Mouse (Mus musculus) myocyte (in vitro differentiated cells): Measurements from ENCODE around the gene Spint1. TPM values are rescaled to one million over a fixed set of nuclear protein-coding genes. Genes with fewer than 3 reads are reported as not detected.

Experiments
- H3K27me3 ChIP-seq: one replicate; pipeline ENCODE4 v1.6.1; 2011; ENCODE audit not compliant: control insufficient read depth, insufficient read depth, insufficient read length
- H3K36me3 ChIP-seq: one replicate; pipeline ENCODE4 v1.6.1; 2011; ENCODE audit not compliant: control insufficient read depth, insufficient read depth
- H3K4me2 ChIP-seq: one replicate; pipeline ENCODE4 v1.6.1; 2011; ENCODE audit warnings: low read depth, control low read depth
- H3K4me3 ChIP-seq: one replicate; pipeline ENCODE4 v1.5.1; 2011; ENCODE audit warnings: mild to moderate bottlenecking, control low read depth, moderate library complexity
- H3K79me2 ChIP-seq: one replicate; pipeline ENCODE4 v1.6.1; 2011; ENCODE audit not compliant: control insufficient read depth, insufficient read depth
- H3ac ChIP-seq: one replicate; pipeline ENCODE4 v1.6.1; 2011; ENCODE audit not compliant: control insufficient read depth, insufficient read length
- CEBPB ChIP-seq: IDR thresholded peaks from 2 replicates; pipeline ENCODE4 v1.6.1; 2011; ENCODE audit warnings: mild to moderate bottlenecking, moderate library complexity; ENCODE audit not compliant: poor library complexity, insufficient read depth, severe bottlenecking
- E2F4 ChIP-seq: IDR thresholded peaks from one replicate; pipeline ENCODE4 v1.6.1; 2011; ENCODE audit warnings: mild to moderate bottlenecking, control low read depth, moderate library complexity; ENCODE audit not compliant: insufficient read depth
- MAX ChIP-seq: IDR thresholded peaks from one replicate; pipeline ENCODE4 v1.6.1; 2011; ENCODE audit warnings: low read depth, mild to moderate bottlenecking, control low read depth
- MYOD1 ChIP-seq, 3 experiments: IDR thresholded peaks; one replicate each; pipeline ENCODE4 v1.6.1; 2011; ENCODE audit warnings: control low read depth in 2 of 3, low read depth in 2 of 3, mild to moderate bottlenecking in 2 of 3, moderate library complexity in 1 of 3; ENCODE audit not compliant: insufficient read length in 2 of 3, control insufficient read depth in 1 of 3
- MYOG ChIP-seq, 3 experiments: IDR thresholded peaks; one replicate each; pipeline ENCODE4 v1.6.1; 2011; ENCODE audit warnings: control low read depth in 2 of 3, low read depth in 2 of 3, mild to moderate bottlenecking in 2 of 3; ENCODE audit not compliant: insufficient read length in 2 of 3, control insufficient read depth in 1 of 3, insufficient read depth in 1 of 3
- POLR2A ChIP-seq: IDR thresholded peaks from one replicate; pipeline ENCODE4 v1.6.1; 2011; ENCODE audit warnings: low read depth, mild to moderate bottlenecking, control low read depth, moderate library complexity; ENCODE audit not compliant: insufficient read length
- POLR2AphosphoS2 ChIP-seq: IDR thresholded peaks from one replicate; pipeline ENCODE4 v1.6.1; 2011; ENCODE audit warnings: low read depth, control low read depth; ENCODE audit not compliant: insufficient read length
- REST ChIP-seq: IDR thresholded peaks from one replicate; pipeline ENCODE4 v1.6.1; 2011; ENCODE audit warnings: mild to moderate bottlenecking, control low read depth, moderate library complexity; ENCODE audit not compliant: insufficient read depth, insufficient read length
- SRF ChIP-seq: IDR thresholded peaks from one replicate; pipeline ENCODE4 v1.6.1; 2011; ENCODE audit warnings: low read depth; ENCODE audit not compliant: control insufficient read depth, insufficient read length
- TCF12 ChIP-seq: IDR thresholded peaks from one replicate; pipeline ENCODE4 v1.6.1; 2011; ENCODE audit warnings: mild to moderate bottlenecking, control low read depth; ENCODE audit not compliant: poor library complexity, insufficient read depth, severe bottlenecking
- TCF3 ChIP-seq: IDR thresholded peaks from one replicate; pipeline ENCODE4 v1.6.1; 2011; ENCODE audit warnings: low read depth, control low read depth; ENCODE audit not compliant: insufficient read length
- USF1 ChIP-seq: IDR thresholded peaks from one replicate; pipeline ENCODE4 v1.6.1; 2011; ENCODE audit warnings: low read depth, mild to moderate bottlenecking, control low read depth, moderate library complexity
- polyA plus RNA-seq: library from polyadenylated mRNA; unstranded; fragments of >200 nt; fragmentation: generic; extraction: Trizol; gene quantifications from one replicate; pipeline ENCODE4 v1.2.1, GENCODE M21; 2012; ENCODE audit warnings: missing spikeins

The Spint1 gene
- polyA plus RNA-seq, 1 experiment, result 0.12 TPM

- H3K27me3 ChIP-seq, result peaks cover 6% of the 10 kb centered on the region
- H3K36me3 ChIP-seq, result no peaks in the 10 kb centered on the region
- no peak overlapping the region for H3K4me3 ChIP-seq
- no peak overlapping the region for H3ac ChIP-seq
- no peak for TF ChIP-seq REST
- H3K4me2 ChIP-seq, result no peak overlapping the region
- H3K79me2 ChIP-seq, result no peaks in the 10 kb centered on the region
These were observed 5.4 kb downstream of the Spint1 start for GRCm38 (mm10) chr2:119242548-119242947.

GRCm38 (mm10) chr2:119245246-119245645 lies 8.1 kb downstream of the Spint1 start:
- Histone ChIP-seq H3K36me3 (no peaks in the 10 kb centered on the region), H3K4me2 (no peak overlapping the region)
- TF ChIP-seq MAX, result no peak
- no peak for TF ChIP-seq TCF12
- TF ChIP-seq USF1, result no peak
- no peak for TF ChIP-seq REST
- TF ChIP-seq CEBPB, result no peak
- no peak for TF ChIP-seq MYOD1 (IDR thresholded peaks at IDR 0.05; ENCODE audit: control insufficient read depth in 1 of 3, insufficient read length in 2 of 3, low read depth in 2 of 3)
- TF ChIP-seq POLR2AphosphoS2, result no peak
- no peak for TF ChIP-seq SRF
- no peak for TF ChIP-seq POLR2A
- no peak for TF ChIP-seq E2F4
- no peak for TF ChIP-seq TCF3
- no peak for TF ChIP-seq MYOG (IDR thresholded peaks at IDR 0.05; ENCODE audit: control insufficient read depth in 1 of 3, insufficient read depth in 1 of 3, insufficient read length in 2 of 3, low read depth in 2 of 3)

GRCm38 (mm10) chr2:119247904-119248303 lies 10.7 kb downstream of the Spint1 start:
- no peak overlapping the region for H3K4me2 ChIP-seq
- no peaks in the 10 kb centered on the region for H3K27me3 ChIP-seq
- H3ac ChIP-seq, result no peak overlapping the region
- no peak overlapping the region for H3K4me3 ChIP-seq
- TF ChIP-seq SRF (no peak), CEBPB (no peak), TCF12 (no peak), MYOD1 (IDR thresholded peaks at IDR 0.05; ENCODE audit: control insufficient read depth in 1 of 3, insufficient read length in 2 of 3, low read depth in 2 of 3) (no peak), USF1 (no peak), MAX (no peak), POLR2A (no peak), POLR2AphosphoS2 (no peak), E2F4 (no peak), REST (no peak), TCF3 (no peak), MYOG (IDR thresholded peaks at IDR 0.05; ENCODE audit: control insufficient read depth in 1 of 3, insufficient read depth in 1 of 3, insufficient read length in 2 of 3, low read depth in 2 of 3) (no peak)
- H3K79me2 ChIP-seq, result no peaks in the 10 kb centered on the region
- no peaks in the 10 kb centered on the region for H3K36me3 ChIP-seq

More at GRCm38 (mm10) chr2:119245246-119245645, 8.1 kb downstream of the Spint1 start:
- Histone ChIP-seq H3K27me3 (no peaks in the 10 kb centered on the region), H3ac (no peak overlapping the region), H3K4me3 (no peak overlapping the region), H3K79me2 (no peaks in the 10 kb centered on the region)

- no peaks in the 10 kb centered on the region for H3K36me3 ChIP-seq
- H3K4me3 ChIP-seq, result no peak overlapping the region
- no peak overlapping the region for H3ac ChIP-seq
- no peak overlapping the region for H3K4me2 ChIP-seq
- H3K79me2 ChIP-seq, result no peaks in the 10 kb centered on the region
- H3K27me3 ChIP-seq, result no peaks in the 10 kb centered on the region
- TF ChIP-seq REST, result no peak
- TF ChIP-seq CEBPB, result no peak
- no peak for TF ChIP-seq MYOG (IDR thresholded peaks at IDR 0.05; ENCODE audit: control insufficient read depth in 1 of 3, insufficient read depth in 1 of 3, insufficient read length in 2 of 3, low read depth in 2 of 3)
- no peak for TF ChIP-seq TCF12
- no peak for TF ChIP-seq MAX
- no peak for TF ChIP-seq POLR2A
- no peak for TF ChIP-seq USF1
- no peak for TF ChIP-seq POLR2AphosphoS2
- TF ChIP-seq TCF3, result no peak
- TF ChIP-seq SRF, result no peak
- no peak for TF ChIP-seq MYOD1 (IDR thresholded peaks at IDR 0.05; ENCODE audit: control insufficient read depth in 1 of 3, insufficient read length in 2 of 3, low read depth in 2 of 3)
- TF ChIP-seq E2F4, result no peak
These were observed 12.5 kb downstream of the Spint1 start for GRCm38 (mm10) chr2:119249592-119250061.

- Histone ChIP-seq H3K4me3 (no peak overlapping the region), H3K36me3 (no peaks in the 10 kb centered on the region), H3K4me2 (peak overlapping the region; percentile 81), H3ac (no peak overlapping the region), H3K79me2 (no peaks in the 10 kb centered on the region), H3K27me3 (no peaks in the 10 kb centered on the region)
- no peak for TF ChIP-seq MAX
- no peak for TF ChIP-seq POLR2A
- no peak for TF ChIP-seq TCF3
- no peak for TF ChIP-seq REST
- no peak for TF ChIP-seq USF1
- no peak for TF ChIP-seq MYOG (IDR thresholded peaks at IDR 0.05; ENCODE audit: control insufficient read depth in 1 of 3, insufficient read depth in 1 of 3, insufficient read length in 2 of 3, low read depth in 2 of 3)
- no peak for TF ChIP-seq CEBPB
- no peak for TF ChIP-seq POLR2AphosphoS2
- TF ChIP-seq E2F4, result no peak
- no peak for TF ChIP-seq SRF
These were observed 13.2 kb downstream of the Spint1 start for GRCm38 (mm10) chr2:119250377-119250776.
